Mouse (Mus musculus): ENCODE data around the gene Slc36a2.

The Slc36a2 gene

DNA sequence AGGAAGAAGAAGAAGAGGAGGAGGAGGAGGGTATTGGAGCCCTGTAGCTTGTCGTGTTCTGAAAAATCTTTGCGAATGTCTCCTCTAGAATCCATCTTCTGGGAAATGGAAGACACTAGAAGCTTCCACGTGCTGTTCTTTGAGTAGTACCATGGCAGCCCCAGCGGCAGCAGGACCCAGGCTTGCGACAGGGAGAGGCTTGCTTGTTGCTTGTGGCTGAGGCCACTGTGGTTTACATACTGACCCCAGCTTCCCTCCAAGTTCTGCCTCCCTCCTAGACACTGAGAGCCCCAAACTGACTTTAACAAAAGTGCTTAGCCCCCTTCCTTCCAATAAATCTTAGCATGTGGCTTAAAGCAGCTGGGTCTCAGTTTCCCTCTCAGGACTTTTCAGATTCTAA, 631 bp downstream of the Slc36a2 start:
- DNase-seq (ENCODE audit: low read depth, low spot score), result no peak

DNA sequence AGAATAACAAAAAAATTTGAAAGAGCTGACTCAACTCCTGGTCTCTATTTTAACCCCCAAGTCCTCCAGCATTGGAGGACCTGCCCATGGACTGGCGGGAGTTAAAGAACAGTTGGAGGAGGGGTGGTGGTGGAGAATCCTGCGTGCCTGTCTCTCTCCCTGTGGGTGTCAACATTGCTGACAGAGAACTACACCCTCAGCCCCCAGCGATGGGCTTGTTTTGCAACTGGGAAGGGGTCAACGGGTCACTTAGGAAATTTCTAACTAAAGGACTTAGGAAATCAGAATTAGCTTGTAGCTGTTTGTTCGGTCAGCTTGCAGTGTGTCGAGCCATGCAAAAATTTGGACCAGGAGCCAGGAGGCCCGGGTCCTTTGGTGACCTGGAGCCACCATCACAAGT, 1.8 kb downstream of the Slc36a2 start:
- DNase-seq (ENCODE audit: low read depth, low spot score), result no peak

DNA sequence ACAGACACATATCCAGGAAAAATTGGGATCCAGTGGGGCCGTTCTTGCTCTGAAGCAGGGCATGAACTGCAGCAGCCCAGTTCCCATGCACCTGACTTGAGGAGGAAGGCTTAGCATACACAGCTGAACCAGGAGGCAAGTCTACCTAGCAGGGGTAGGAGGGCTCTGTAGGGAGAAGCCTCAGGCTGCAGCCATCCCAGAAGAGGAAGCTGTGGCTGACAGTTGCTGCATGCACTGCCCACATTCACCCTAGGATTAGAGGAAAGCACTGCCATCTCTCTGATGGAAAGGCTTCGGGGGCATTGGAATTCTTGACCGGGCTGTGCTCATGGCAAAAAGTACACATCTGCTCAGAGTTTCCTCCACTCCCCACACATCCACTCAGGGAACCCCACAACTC, 5.0 kb downstream of the Slc36a2 start:
- no peak for DNase-seq (ENCODE audit: low read depth, low spot score)

DNA sequence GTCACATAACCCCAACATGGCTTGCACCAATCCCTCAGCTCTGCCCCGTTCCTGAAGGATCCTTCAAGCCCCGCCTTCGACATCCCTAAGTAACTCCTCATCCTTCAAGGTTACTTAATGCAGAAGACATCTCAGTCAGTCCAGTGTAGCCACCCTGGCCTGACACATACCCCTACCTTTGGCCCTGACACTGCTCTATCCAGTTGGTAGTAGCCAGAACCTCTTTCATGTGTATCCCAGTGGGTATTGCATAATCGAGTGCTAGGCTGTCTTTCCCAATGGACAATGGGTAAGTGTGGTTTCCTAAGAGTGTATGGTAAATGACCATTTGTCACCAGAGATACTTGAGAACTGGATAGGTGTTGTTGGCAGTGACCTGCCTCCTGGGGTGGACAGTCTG, 6.0 kb downstream of the Slc36a2 start:
- DNase-seq (ENCODE audit: low read depth, low spot score), result no peak

DNA sequence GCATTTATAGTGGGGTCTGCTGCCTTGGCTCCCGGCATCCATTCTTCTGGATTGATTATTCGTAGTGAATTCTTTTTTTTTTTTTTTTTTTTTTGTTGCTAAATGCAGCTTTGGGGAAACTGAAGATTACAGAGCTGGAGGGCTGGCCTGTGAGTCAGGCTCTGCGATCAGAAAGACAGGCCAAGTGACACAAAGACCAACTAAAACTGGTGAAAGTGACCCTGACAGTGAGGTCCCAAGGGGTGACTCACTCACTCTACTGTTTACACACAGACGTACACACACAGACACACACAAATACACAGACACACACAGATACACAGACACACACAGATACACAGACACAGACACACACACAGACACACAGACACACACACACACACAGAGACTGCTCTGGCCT, 14.4 kb downstream of the Slc36a2 start:
- DNase-seq (ENCODE audit: low read depth, low spot score), result no peak

DNA sequence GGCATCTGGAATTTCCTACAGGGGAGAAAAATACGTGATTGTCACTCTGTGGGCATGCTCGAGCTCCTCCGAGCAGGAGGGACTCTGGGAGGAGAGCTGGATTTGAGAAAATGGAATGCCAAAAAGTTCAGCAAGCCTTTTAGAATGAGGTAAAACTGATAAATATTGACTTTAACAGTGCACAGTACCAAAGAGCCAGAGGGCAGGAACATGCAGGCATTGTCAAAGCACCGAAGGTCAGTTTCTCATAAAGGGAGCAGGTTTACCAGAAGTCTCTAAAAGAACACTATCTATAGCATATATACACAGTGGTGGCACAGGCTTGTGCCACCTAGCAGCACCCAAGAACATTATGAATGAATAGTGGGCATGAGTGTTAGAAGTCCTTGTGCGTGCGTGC, 16.0 kb downstream of the Slc36a2 start:
- no peak for DNase-seq (ENCODE audit: low read depth, low spot score)

DNA sequence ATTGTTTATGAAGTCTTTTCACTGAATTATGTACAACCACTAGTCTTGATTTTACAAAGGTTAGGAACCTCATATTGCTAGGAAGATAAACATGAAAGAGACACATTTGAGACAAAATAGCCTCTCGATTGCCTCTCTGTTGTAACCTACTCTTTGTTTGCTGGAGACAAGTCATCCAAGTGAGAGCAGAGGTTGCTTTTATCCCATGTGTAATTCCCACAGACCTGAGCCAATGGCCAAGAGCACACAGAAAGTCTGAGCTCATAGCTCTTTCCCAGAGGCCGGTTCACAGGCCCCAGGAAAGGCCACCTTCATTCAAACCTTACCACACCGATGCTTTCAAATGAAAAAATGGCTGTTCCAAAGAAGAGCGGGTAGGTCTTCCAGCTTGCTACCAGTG, 16.4 kb downstream of the Slc36a2 start:
- DNase-seq (ENCODE audit: low read depth, low spot score), result no peak

DNA sequence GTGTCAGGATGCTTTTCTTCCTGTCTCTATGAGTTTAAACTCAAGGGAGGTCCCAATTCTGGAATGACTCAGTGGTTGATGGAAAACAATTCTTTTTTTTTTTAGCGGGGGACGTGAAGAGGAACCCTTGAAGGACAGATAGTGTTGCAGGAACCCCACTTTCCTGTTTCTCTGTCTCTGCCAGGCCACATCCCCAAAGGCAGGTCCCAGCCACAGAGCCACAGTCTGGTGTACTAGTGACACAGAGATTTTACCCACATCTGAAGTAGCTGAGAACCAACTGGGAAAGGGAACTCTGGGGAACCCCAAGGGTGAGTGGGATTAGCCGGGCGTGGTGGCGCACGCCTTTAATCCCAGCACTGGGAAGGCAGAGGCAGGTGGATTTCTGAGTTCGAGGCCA, 19.1 kb downstream of the Slc36a2 start:
- no peak for DNase-seq (ENCODE audit: low read depth, low spot score)

DNA sequence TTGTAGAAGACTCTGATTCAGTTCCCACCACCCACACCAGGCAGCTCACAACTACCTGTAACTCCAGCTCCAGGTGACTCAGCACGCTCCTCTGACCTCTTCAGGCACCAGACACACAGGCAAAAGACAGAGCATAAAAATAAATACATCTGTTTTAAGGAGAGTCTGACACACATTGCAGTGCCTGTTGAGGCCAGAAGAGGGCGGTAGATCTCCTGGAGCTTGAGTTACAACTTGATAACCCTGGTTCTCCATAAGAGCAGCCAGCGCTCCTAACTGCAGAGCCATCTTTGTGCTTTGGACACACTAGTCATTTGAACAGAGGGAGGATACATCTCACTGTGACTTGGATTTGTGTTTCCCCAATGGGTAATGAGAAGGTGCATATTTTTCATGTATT, 20.2 kb downstream of the Slc36a2 start:
- DNase-seq (ENCODE audit: low read depth, low spot score), result peak; percentile 86

DNA sequence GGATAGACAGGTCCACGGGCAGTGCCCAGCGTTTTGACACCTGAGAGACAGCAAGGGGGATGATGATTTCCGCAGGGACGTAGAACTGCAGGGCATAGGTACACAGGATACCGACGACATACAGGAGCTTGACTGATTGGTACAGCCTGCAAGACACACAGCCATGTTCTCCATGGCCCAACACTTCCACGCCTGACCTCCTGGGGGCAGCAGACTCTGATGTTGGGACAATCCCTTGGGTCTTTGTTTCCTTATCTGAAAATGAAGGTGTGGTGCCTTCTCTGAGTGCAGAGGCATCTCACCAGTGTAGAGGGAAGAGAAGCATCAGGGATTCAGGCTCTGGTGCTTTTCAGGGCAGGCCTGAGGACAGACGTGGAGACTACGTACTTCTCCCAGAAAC, 22.2 kb downstream of the Slc36a2 start:
- DNase-seq (ENCODE audit: low read depth, low spot score), result peak; percentile 88

DNA sequence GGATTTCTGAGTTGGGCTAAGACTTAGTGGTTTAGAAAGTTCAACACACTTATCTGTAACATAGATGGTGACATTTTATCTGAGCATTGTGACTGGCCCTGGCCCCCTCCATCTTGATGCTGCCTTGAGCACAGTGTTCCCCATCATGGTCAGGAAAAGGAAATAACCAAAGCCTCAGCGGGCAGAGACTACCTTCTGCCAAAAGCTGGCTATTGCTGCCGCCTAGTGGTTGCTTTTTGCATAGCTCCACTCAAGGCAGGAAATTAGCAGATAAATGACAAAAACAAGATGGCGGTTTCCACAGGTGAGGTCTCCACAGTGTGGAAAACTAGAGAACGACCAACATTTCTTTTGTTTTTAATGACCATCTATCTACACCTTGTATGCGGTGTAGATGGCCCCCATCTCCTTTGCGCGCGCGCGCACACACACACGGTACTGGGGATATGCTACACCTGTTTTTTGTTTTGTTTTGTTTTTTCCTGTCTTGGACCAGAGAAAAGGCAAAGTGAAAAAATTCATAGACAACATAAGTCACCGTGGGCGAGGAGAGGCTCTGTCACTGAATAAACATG, 26.0 kb downstream of the Slc36a2 start:
- peak; percentile 92 for DNase-seq (ENCODE audit: low read depth, low spot score)

DNA sequence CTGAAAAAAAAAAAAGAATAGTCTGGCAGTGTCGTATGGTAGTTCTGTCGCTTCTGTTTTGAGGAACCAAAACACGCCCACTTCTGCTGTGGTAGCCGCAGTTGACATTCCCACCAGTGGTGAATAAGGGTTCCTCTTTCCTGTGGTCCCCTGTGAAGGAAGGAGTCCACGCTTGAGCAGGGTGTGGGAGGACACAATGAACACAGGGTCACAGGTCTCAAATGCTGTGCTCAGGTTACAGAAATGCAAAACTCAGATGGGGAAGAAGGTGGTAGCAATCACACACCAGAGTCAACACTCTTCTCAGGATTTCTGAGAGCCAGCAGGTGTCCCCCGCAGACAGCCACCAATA, 29.8 kb downstream of the Slc36a2 start:
- no peak for DNase-seq (ENCODE audit: low read depth, low spot score)

DNA sequence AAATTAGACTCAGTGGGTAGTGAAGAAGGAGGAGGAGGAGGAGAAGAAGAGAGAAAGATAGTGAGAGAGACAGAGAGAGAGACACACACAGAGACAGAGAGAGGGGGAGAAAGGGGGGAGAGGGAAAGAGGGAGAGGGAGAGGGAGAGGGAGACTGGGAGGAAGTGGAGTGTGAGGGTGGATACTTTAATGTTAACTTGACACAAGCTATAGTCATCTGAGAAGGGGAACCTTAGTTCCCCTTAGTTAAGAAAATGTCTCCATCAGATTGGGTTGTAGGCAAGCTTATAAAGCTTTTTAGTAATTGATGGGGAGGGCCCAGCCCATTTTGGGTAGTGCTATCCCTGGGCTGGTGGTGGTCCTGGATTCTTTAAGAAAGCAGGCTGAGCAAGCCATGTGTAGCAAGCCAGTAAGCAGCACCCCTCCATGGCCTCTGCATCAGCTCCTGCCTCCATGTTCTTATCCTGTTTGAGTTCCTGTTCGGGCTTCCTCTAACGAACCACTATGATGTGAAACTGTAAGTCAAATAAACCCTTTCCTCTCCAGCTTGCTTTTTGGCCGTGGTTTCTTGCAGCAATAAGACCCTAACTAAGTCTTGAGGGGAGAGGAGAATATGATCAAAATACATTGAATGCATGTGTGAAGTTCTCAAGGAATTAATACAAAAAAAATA, 30.3 kb downstream of the Slc36a2 start:
- no peak for DNase-seq (ENCODE audit: low read depth, low spot score)

DNA sequence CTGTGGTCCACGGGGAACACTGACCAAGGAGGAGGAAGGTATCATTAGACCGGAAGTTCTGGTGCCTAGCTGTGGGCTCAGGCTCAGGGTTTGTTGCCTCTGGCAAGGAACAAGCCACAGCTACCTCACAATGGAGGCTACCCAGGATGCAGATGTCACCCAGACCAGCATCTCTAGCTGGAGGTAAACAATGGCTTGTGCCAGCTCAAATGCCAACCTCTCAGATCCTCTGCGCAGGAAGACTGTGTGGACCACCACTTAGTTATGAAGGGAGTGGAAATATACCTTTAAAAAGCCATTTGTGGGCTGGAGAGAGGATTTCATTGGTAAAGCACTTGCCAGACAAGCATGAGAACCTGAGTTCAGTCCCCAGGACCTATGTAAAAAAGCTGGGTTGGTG, 33.3 kb downstream of the Slc36a2 start, which contains the start of gene Slc36a3:
Gene Slc36a3 (minus strand): TSS at position 101 of the 400 bp plus-strand sequence.
- no peak for DNase-seq (ENCODE audit: low read depth, low spot score)

DNA sequence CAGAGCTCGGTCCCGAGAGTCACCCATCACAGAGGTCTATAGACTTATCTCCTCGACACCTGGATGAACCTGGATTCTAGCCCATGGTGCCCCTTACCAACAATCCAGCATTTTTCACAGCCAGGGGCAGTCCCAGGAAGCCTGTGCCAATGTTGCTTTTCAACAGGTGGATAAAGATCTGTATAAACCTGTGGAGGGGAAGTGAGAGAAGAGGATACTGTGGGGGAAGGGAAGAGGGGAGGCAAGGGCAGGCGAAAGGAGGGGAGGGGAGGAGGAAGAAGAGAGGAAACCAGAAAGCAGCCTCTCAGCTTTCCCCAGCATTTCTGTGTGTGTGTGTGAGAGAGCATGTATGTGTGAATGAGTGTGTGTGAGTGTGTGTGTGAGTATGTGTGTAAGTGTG, 36.4 kb downstream of the Slc36a2 start:
- no peak for DNase-seq (ENCODE audit: low read depth, low spot score)

DNA sequence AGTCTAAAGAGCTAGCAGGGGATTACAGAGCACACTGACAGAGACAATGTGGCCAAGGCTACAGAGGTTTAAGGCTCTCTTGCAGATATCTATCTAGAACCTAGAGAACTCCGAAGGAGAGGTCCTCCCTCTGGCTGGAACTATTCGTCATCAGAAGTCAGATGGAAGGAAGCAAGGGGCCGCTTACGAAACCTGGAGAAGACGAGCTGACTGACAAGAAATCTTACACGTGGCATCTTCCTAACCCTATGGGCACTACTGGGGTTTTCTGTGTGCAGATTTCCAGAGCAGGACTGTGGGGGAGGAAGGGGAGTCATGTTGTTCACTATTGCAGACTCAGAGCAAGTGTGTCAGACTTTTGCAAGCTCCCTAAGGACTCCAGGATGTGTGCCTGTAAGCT, 37.5 kb downstream of the Slc36a2 start:
- DNase-seq (ENCODE audit: low read depth, low spot score), result no peak

DNA sequence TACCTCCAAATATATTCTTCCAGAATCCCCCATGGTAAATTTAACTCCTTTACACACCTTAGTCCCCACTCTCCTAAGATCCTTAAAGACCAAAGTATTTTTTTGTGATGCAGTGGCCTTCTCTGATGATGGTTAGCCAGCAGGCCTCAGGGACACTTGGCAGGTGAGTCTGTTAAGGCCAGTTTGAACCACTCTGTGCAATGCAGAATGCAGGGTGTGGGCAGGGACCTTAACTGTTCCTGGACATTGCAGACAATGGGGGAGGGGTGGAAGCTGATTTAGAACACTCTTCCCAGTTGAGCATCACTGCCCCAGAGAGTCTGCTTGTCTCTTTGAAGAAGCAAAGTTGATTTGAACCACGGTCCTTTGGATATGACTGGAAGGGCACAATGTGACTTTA, 38.0 kb downstream of the Slc36a2 start:
- no peak for DNase-seq (ENCODE audit: low read depth, low spot score)

DNA sequence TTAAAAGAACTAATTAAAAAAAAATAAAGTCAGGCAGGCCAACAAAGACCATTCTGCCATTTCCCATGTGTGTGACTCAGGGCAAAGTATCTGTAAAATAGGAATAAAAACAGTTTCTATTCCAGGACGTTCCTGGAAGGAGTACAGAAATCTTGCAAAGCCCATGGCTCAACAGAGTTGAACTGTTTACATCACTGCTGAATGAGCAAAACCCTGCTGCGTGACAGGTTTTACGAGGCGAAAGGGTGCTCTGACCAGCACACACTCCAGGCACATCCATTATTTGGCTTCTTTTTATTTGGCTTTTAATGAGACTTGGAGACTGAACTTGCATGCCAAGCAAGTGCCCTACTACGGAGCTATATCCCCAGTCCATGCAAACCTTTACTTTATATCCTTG, 40.9 kb downstream of the Slc36a2 start:
- DNase-seq (ENCODE audit: low read depth, low spot score), result no peak

DNA sequence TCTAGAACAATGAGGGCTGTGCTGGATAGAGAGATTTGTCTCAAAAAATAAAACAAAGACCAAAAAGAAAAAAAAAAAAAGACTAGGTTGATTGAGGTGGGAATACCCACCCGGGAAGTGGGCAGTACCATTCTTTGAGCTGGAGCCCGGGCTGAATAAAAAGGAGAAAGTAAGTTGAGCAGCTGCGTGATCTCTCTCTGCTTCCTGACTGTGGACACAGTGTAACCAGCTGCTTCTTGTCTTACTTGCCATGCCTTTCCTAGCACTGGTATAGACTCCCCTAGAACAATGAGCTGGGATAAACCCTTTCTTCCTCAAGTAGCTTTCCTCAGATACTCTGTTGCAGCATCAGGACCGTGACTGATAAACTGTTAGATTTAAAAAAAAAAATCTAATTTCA, 43.4 kb downstream of the Slc36a2 start:
- no peak for DNase-seq (ENCODE audit: low read depth, low spot score)

DNA sequence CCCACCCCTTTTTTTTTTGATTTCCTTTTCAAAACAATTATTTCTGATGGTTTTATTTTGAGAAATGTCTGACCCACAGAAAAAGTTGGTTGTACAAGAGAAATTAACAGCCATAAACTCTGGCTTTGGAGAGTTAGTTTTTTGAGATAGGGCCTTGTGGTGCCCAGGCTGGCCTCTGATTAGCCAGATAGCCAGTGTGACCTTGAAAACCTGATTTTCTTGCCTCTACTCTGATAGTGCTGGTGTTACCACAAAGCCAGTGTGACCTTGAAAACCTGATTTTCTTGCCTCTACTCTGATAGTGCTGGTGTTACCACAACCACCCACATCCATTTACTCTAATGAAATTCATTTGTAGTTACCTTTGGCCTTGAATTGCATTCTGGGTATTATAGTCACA, 47.2 kb downstream of the Slc36a2 start:
- no peak for DNase-seq (ENCODE audit: low read depth, low spot score)

DNA sequence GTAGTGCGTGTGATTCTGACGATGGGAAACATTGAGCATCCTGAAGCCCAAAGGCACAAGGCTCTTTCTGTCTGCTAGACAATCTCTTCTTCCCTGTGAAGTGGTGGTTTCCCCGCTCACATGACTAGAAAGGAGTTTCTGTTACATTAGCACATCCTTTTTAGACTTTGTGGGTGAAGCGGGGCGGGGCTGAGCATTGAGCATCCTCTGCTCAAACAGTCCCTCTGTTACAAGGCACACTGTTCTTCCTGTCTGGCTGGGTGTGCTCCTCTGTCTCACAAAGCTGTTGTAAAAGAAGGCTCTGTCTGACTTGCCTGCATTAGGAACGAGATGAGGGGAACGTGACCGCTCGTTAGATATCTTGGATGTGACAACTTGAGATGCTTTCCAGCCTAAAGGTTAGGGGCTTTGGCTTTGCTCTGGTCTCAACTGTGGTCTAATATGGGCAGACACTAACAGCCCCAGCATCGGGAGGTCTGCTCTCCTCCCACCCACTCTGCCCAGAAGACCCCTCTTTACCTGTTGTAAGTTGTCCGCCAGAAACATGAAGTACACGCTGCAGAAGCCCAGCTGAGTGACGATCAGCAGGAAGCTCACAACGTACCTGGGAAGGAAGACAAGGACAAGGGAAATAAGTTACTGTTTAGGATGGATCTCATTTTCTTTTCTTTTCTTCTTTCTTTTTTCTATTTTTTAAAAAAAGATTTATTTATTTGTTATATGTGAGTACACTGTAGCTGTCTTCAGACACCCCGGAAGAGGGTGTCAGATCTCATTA, 47.9 kb downstream of the Slc36a2 start:
- peak; percentile 46 for DNase-seq (ENCODE audit: low read depth, low spot score)

DNA sequence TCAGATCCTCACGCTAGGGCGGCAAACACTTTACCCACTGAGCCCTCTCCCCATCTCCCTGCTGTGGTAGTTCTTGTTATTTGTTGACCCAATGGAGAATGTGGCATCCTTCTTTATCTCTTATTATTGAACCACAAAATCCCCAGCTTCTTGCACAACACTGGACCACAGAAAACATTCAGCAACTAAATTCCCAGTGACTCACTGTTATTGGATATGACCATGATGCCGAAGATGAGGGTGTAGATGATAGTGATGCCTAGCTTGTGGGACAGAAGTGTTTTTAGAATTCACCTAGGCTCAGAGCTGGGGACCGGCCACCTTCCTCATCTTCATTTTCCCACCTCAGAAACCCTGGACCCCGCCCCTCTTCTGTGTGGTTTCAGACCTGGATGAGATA, 50.0 kb downstream of the Slc36a2 start:
- DNase-seq (ENCODE audit: low read depth, low spot score), result no peak

DNA sequence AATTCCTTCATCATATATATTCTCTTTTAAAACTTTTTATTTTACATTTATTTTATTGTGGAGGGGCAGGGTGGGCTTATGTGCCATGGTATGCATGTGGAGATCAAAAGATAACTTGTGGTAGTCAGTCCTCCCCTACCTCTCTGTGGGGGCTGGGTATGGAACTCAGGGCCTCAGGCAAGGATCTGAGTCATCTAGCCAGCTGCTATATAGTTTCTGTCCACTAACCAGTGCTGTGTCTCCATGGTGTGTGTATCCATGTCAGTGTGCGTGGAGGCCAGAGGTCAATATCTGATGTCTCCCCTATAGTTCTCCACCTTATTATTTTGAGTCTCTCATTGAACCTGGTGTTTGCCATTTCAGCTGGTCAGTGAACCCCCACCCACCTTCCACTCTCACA, 50.5 kb downstream of the Slc36a2 start:
- DNase-seq (ENCODE audit: low read depth, low spot score), result no peak
